Mouse (Mus musculus) layer of hippocampus, adult 11-12 months (tissue): ENCODE results near the gene Gadd45a.

Experiments used
- DNase-seq: peaks from one replicate; pipeline ENCODE4 v3.0.0; 2022; ENCODE audit warnings: low spot score

Gene Gadd45a

DNA sequence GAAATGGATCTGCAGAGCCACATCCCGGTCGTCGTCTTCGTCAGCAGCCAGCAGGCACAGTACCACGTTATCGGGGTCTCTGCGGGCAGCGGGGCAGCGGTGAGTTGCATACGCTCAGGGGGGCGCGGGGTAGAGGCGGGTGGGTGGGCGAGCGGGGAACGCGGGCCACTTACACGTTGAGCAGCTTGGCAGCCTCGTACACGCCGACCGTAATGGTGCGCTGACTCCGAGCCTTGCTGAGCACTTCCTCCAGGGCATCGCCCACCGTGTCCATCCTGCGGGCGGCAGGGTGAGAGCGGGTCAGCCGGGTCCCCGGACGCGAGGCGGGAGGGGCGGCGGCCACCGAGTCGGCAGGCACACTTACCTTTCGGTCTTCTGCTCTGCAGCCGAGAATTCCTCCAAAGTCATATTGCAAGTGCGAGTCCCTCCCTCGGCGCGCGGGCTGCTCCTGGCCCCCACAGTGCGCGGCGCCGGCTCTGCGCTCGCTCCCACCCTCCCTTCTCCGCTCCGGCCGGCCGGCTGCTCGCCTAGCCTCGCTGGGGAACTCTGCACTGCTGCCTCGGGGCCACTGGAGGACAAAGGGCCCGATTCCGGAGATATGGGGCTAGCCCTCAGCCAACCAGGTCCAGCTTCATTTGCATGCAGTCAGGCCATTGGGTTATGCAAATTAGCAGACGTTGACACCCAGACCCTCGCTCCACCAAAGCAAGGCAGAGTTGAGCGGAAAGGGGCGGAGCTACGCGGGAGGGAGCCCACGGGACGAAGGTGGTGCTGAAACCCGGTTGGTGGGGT is at the start of gene Gadd45a:
TSS of gene Gadd45a (minus strand) at position 621 of the 792 bp plus-strand sequence.
- DNase-seq: peak; percentile 92

DNA sequence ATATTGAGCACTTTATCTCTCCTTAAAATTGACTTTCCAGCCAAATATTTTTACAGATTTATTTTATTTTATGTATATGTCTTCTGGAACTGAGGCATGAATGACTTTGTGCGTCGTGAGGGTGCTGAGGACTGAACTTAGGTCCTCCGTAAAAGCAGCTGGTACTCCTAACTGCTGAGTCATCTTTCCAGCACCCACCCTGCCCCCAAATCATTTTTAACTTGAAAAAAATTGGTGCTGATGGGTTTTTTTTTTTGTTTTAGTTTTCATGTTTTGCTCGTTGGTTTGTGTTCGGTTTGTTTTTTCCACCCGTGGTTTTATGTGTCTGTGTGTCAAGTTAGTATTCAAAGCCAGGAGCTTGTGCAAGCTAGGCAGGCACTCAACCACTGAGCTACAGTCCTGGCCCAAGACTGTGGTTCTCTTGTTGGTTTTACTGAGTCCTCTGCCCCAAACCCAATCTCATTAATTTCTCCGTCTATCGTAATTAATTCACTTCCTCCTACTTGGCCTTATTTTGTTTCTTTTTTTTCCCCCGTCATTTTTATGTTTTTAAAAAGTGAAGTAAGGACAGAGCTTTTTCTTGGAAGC is 48.7 kb upstream of the Gadd45a start:
- no peak for DNase-seq

DNA sequence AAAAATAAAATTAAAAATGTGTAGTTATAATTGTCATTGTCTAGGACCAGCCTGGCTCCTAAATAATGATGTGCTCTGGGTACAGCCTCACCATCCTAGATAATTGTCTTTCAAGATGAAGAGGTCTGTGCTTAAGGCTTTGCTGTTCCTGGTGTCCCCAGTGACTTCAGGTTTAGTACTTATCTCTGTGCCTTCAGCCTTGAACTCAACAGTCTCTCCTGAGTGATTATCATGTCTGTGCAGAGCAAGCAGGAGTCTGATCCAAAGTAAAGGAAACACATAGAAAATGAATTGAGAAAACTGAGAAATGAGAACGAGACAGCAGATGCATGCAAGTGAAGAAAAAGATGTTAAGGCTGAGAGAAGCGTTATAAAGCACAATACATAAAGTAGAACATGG is 47.2 kb upstream of the Gadd45a start:
- no peak for DNase-seq

- no peak for DNase-seq
Measured at GRCm38 (mm10) chr6:67081141-67081540, 43.9 kb upstream of the Gadd45a start.

DNA sequence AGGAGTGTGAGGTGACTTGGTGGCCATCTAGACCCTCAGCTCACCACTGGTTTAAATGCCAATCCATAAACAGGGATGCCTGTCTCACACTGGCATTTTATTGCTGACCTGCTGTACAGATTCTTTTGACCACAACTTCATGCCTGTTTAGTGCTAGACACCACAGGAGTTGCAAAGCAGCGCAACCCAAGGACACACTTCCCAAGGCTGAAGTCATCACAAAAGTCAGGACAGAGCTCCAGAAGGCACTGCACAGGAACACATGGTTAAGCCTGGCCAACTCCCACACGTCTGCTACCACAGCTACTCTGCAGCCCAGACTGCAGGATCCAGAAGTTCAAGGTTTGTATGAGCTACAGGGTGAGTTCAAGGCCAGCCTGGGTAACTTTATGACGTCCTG is 40.8 kb upstream of the Gadd45a start:
- DNase-seq: no peak

- no peak for DNase-seq
Measured at GRCm38 (mm10) chr6:67077477-67077876, 40.2 kb upstream of the Gadd45a start.

DNA sequence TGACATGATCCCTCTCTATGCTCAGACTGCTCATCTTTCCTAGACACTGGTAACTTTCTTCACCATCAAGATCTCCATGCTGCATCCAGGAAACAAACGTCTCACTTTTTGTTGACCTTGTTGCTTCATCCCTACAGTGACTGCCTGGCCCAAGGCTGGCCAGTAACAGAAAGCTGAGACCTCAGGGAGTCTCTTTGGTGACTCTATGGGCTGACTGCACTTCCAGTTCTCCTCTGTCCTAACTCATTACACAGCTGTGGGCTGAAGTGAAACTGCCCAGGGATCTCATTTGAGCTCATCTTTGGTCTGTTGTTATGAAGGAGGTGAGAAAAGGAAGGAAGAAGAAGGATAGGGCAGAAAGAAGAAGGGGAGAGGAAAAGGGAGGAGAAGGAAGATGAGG is 39.1 kb upstream of the Gadd45a start:
- DNase-seq: no peak

DNA sequence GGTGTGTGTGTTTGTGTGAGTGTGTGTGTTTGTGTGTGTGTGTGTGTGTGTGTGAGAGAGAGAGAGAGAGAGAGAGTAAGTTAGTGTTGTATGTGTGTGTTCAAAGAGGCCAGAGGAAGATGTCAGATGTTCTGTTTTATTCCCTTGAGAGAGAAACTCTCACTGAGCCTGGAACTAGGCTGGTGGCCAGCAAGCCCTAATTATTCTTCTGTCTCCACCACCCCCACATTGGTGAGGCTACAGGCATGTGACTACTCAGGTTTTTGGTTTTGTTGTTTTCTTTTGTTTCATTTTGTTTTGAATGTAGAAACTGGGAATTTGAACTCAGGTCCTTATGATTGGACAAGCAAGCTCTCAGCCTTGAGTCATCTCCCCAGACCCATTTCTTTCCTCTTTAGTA is 37.6 kb upstream of the Gadd45a start:
- no peak for DNase-seq

GRCm38 (mm10) chr6:67073929-67074328 is 36.7 kb upstream of the Gadd45a start:
- no peak for DNase-seq

DNA sequence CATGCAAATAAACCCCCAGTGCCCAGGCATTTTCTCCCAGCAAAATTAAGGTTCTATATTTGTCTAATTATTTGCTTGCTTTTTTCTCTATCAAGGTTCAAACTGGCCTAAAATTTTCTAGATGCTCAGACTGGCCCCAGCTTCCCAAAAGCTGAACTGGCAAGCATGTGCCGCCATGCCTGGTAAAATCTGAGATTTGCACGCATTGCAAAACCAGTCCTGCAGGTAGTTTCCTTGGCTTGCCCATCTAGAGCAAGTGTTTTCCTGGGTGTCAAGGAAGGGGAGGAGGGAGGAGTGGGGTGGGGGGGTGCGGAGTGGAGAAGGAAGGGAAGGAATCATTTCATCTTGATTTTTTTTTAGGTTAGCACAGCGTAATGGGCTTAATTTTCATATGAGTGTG is 36.2 kb upstream of the Gadd45a start:
- no peak for DNase-seq

- no peak for DNase-seq
Measured at GRCm38 (mm10) chr6:67071615-67072014, 34.4 kb upstream of the Gadd45a start.

DNA sequence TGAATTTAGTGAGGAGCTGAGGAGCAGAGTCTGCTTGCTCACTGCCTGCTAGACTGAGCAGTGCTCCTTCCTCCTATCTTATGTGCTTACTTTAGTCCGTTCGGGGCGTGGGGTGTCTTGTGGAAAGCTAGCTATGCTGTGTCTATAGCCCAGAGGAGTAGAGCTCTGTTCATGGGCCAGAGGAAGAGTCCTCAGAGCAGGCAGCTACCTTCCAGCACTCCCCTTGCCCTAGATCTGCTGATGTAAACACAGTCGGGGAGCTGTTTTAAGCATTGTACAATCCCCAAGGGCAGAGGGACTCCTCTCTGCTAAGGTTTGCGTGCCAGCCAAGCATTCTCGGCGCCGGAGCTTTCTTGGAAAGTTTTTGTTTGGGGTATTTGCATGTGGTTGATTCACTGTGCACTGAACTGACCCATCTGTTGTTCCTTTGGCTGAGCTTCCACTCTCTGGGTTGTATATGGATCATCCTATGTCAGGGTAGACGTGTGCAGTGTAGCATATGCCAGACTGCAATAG is 32.6 kb upstream of the Gadd45a start:
- no peak for DNase-seq

DNA sequence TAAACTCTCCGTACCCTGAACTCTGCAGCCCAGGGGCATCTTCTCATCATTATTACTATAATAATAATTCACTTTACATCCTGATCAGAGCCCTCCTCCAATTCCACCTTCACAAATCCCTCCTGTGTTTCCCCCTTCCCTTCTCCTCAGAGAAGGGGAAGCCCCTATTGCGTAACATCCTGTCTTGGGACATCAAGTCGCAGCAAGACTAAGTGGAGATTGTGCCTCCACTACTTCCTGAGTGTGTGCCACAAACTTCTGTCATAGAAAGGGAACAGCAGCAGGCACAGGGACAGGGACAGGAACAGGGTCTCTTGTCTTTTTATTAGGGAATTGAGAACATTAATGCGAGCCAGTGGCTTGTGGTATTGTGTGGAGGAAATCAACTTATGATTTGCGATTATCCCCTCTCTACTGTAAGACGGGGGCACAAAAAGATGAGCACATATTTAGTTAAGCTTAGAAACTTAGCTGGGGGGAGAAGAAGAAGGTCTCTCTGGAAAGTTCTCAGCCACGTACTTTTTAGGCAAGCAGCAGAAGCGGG is 32.0 kb upstream of the Gadd45a start:
- no peak for DNase-seq

GRCm38 (mm10) chr6:67060057-67060456 is 22.8 kb upstream of the Gadd45a start:
- no peak for DNase-seq

DNA sequence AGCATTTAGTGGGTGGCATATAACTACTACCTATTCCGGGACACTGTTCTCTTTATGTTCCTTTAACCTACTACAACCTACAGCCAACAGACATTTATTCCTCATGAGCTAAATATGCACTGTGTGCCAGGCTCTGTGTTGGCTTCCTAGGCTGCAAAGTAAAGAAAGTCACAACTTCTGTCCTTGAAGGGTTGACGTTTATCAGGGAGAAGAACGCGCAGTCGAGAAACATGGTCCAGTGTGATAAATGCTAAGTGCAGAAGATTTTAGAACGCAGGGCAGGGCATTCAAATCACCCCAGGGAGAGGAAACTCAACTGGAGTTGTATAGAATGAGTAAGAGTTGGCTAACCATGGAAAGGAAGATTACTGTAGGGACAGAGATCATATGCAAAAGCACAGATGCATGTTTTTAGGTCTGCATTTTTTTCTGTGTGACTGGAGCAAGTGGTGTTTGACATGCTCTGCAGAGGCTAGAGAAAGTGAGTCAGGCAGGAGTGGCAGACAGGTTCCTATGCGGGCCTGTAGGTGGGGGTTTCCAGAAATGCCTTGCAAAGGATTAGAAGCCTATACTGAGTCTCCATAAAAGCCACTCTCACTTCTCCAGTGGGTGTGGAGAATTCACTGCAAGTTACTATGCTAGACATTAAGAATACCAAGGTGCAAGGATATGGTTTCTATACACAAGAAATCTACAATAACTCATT is 20.9 kb upstream of the Gadd45a start:
- DNase-seq: no peak

DNA sequence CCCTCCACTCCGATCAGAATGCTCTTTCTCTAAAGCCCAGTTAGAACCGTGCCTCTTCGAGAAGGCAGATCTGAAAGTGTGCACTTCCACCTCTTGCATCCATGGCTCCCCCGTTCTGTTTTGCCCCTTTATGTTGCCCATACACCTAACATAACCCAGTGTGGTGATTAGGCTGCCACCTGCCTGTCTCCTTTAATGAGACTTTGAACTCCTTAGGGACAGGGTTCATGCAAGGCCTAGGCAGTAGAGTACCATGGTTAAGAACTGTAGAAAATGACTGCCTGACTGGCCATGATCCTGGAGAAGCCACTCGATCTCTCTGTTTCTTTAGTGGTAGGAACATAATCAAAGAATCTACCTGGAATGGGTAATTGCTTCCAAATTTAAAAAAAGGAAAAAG is 20.3 kb upstream of the Gadd45a start:
- DNase-seq: no peak

DNA sequence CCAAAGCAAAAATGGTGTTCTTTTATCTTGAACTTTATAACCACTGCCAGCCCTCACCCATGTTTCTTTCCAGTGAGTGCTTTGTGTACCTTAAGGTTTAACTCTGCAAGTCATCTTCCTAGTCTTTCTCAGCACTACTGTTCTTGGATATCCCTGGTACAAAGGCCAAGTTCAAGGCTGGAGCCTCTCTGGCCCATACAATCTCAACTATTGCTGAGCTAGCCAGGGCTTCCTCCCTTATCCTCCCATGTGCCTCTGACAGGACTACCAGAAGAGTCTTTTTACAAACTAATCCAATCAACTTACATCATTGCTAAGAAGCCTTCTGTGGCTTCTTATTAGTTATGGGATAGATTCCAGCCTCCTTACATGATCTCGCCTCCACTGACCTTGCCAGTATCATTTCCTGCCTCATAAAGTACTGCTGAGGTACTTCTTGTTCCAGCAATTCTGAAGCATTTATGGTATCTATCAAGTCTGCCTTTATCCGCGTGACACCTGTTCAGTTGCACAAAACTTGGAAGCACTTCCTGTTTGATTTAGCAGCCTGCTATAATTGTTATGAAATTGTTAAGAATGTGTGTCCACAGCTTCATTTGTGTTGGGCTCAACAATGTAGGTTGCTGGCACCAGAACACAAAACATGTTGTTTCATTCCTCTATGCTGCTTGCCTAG is 19.8 kb upstream of the Gadd45a start:
- DNase-seq: no peak

DNA sequence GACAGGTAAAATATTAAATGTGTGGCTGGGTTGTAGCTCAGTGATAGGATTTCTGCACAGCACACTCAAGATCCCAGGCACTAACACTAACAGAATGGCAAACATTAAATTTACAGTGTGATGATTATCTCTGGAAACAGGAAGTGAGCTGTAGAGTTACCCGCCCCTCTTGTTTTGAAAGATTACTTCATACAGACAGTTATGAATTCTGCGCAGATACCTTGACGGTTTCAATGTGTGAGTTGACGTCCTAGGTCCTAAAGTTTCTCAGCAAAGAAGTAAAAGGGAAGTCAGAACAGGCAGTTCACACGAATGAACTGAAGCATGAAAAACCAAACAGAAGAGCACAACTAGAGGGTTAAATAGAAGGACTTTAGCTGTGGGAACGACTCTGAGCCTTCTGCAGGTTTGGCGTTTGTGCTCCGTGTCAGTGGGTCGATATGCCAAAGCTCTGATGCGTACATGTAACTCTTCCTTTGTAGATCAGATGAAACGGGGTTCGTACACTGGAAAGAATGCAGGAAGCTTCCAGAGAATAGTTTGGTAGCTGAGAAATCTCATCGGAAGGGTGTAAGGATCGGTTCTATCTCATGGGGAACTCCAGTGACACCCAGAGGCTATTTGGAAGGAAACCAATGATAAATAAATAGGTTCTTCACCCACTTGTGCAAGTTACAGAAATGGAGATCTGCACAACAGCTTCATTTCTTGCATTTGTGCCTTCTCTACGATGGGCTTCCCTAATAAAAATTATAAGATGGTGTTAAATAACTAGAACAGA is 19.0 kb upstream of the Gadd45a start:
- DNase-seq: no peak

DNA sequence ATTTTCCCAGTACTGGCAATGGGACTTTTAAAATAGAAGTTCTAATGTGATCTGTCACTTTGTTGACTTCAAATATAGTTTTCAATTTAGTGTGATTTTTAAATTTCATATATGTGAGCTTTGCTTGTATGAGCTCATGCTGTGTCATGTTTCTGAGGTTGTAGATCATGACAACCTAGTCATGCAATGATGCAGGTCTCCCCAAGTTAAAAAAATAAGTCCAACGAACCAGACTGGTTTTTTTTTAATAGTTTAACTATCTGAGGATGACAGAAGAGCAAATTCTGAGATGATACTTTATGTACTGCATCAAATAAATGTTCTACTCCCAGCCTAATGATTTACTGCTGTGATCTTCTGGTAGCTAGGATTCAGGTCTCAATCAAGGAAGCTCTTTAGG is 12.8 kb upstream of the Gadd45a start:
- no peak for DNase-seq

DNA sequence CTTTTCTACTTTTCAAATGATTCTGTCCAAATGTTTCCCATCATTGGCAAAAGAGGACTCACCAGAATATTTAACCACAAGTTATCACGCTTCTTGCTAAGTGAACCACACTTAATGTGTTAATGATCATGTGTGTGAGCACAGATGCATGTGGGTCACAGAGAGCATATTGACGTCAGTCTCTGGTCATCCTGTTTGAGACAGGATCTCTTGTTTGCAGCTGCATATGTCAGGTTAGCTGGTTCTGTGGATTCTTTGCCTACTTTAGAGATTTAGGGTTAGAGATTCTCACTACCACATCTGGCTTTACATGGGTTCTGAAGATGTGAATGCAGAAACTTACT is 12.4 kb upstream of the Gadd45a start:
- DNase-seq: no peak

DNA sequence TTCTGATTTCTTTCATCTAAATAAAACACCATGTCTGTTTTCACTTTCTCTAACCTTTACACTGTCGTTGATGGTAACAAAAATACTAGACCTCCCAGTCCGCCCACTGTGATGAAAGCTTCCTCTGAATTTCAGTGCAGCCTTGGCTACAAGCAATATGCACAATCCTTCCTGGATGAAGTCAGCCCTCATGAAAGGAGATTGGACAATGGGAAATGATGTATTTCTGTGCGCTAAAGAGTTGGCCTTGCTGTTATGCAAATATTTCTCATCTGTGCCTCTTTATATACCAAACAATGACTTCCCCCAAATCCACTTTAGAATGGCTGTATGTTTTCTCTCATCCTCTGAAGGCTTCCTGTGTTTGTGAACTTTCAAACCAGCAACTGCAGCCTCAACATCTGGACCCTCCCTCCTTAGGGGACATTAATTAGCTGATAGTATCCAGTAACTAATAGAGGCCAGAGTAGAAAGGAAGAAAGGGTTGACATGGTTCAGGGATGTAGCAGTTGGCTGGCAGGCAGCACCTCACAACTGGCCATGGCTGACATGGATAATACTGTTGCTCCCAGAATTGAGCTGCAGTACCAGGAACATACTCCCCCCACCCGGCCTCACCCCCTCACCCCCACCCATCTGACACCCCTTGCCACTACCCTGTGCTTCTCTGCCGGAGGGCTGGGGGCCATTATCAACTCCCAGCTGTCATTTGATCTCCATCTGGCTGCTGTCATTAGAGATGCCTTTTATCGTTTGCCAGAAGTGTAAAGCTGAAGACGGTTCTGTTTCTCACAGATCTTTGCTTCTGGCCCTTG is 11.8 kb upstream of the Gadd45a start:
- DNase-seq: no peak
